Mouse (Mus musculus) monocyte, adult 5-6 weeks (primary cell): ENCODE measurements around the gene Bdh1. TPM values are rescaled to one million over a fixed set of nuclear protein-coding genes. Genes with fewer than 3 reads are reported as not detected.
A peak's percentile ranks its signal among the peaks of the same experiment; 100 is the strongest.

ENCODE experiments used
- ATAC-seq: fragments of 153-309, 156-312 bp; replicated peaks from 2 replicates; pipeline ENCODE4 v1.8.0; 2017; ENCODE audit warnings: mild to moderate bottlenecking; ENCODE audit not compliant: low TSS enrichment, insufficient number of reproducible peaks, severe bottlenecking, poor library complexity, low FRiP score
- total RNA-seq: library from RNA; stranded (forward); fragments of 200-1000, 200-491, 200-594 nt; gene quantifications from 3 replicates; pipeline ENCODE4 v1.2.3, GENCODE M21; 2017

The Bdh1 gene
- total RNA-seq, 1 experiment from 2014 or later = 1.2 TPM

GRCm38 (mm10) chr16:31425508-31425907 lies 3.4 kb downstream of the Bdh1 start:
- 0 out of 2 replicates have a peak, but pooled peaks have one; percentile 47 for ATAC-seq

DNA sequence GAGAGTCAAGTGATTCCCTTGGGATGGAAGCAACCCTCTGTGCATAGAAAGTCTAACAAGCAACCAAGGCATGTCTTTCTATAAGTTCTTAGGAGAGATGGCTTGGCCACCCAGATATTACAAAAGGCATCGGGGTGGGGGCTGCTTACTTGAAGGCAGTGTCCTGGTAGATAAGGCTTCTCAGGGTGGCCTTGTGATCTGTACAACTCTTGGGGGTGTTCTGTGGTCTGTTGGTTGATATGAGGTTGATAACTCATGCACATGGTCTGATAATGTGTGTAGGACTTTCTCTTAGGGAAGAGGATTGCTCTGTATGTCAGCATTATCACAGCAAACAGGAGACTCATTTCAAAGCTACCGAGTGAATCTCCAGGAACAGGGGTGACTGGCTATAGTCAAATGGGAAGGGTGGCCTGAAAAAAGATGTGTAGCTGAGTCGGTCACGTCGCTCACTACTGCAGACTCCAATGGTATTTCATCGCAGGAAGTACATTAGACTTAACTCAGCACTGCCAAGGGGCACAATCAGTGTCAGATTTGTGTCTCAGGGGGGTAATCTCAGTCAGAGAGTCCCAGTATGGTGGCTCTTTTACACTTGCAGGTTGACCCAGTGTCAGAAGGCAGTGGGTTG lies 4.5 kb downstream of the Bdh1 start:
- ATAC-seq = no peak

DNA sequence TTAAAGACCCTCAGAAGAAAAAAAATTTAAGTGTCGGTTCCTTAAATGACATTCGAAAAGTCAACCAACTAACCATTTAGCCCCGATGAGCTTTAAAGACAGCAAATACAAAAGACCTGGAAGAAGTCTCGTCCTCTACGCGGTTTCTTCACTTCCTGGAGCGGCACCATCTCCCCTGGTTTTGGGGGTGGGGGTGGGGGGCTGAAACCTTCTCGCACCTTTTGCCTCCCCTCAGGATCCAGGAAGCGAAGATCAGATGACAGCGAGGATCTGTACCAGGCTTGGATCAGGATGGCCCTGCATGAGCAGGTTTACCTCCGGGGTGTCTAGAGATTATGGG lies 6.2 kb downstream of the Bdh1 start:
- ATAC-seq = no peak

- ATAC-seq = no peak; the same call in 1 of the 2 replicates
Observed at GRCm38 (mm10) chr16:31428675-31429470, 6.8 kb downstream of the Bdh1 start.

DNA sequence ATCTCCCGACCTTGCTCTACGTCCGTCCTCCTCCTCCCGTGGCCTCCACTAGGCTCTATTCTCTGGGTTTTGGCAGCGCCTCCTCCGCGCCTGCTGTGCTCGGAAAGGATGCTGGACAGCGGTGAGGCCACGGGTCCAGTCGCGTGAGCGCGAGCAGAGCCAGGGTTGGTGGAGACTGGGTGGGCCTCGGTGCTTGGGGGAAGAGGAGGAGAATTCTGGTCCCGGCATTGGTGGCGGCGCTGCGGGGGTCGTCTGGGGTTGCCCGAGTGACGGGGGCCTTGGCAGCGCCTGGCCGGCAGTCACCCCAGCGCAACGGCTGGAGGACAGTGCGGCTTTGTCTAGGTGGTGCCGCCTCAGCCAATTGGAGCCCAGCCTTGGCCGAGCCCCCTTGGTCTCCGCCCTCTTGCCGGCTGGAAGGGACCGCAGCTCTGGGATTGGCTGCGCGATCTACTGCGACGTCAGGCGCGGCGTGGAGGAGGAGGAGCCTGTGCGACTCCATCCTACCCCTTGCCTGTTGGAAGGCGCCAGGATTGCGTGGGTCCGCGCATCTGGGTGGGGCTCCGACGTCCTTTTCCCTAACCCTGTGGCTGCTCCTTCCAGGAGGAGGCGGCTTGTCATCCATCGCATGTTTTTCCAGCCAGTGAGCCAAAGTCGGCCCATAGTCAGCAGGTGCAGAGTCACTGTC lies 7.5 kb downstream of the Bdh1 start:
- ATAC-seq = peak; percentile 45

GRCm38 (mm10) chr16:31433466-31434110 lies 11.5 kb downstream of the Bdh1 start:
- no peak for ATAC-seq

DNA sequence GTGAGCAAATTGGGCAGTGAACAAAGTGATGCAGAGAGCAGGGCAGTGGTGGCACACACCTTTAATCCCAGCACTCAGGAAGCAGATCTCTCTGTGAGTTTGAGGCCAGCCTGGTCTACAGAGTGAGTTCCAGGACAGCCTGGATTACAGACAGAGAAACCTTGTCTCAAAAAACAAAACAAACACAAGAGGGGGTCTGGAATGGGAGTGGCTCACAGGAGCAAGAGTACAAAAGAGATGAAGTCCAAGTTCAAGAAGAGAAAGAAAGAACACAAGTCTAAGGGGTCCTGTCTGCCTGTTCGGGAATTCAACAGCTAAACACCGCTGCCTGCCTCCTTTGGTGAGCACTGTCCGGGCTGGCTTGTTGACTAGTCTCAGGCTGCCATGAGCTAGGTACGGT lies 13.1 kb downstream of the Bdh1 start:
- no peak for ATAC-seq

GRCm38 (mm10) chr16:31436085-31436484 lies 14.0 kb downstream of the Bdh1 start:
- ATAC-seq = no peak

GRCm38 (mm10) chr16:31437358-31437757 lies 15.3 kb downstream of the Bdh1 start:
- ATAC-seq = no peak

DNA sequence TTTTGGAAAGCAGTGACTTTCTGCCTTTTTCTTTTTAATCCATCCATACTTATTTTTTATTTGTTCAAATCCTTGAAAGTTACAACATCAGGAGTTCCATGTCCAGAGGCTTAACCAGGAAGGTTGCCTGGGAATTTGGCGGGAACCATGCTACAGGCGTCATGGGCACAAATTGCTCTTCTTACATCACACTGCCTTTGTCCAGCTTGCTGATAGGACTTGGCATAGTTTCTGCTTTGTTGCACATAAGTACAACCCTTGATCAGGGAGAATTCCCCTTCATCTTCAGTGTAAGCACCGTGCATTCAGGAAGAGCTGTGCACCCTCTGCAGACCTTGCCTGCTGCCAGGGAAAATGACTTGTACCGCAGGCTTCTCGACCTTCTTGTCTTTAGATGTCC lies 17.4 kb downstream of the Bdh1 start:
- no peak for ATAC-seq

DNA sequence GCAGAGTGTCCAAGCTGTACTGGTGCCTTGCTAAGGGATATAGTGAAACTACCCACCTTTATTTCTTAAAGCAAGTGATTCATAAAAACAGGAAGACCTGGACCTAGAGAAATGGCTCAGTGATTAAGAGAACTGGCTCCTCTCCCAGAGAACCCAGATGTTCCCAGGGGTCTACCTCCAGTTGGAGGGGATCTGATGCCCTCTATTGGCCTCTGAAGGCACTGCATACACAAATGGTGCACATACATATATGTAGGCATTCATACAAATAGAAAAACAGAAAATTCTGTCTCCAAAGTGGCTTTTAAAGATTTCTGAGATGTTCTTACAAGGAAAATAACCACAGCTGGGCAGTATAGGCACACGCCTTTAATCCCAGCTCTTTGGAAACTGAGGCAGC lies 18.0 kb downstream of the Bdh1 start:
- ATAC-seq = no peak

DNA sequence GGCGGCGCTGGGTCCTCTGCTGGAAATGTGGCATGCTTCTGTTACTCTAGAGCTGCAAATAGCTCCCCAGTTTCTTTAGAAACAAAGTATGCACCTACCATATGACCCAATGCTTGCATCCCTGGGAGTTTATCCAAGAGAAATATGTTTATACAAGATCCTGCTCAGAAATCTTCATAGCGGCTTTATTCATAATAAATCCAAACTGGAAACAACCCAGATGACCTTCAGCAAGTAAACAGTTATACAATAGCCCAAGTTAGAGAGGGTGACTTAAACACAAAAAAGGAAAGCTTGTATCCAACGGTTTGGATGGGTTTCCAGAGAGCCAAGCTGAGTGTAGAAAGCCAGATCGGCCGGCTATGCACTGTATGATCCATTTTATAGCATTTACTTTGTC lies 22.4 kb downstream of the Bdh1 start:
- no peak for ATAC-seq

DNA sequence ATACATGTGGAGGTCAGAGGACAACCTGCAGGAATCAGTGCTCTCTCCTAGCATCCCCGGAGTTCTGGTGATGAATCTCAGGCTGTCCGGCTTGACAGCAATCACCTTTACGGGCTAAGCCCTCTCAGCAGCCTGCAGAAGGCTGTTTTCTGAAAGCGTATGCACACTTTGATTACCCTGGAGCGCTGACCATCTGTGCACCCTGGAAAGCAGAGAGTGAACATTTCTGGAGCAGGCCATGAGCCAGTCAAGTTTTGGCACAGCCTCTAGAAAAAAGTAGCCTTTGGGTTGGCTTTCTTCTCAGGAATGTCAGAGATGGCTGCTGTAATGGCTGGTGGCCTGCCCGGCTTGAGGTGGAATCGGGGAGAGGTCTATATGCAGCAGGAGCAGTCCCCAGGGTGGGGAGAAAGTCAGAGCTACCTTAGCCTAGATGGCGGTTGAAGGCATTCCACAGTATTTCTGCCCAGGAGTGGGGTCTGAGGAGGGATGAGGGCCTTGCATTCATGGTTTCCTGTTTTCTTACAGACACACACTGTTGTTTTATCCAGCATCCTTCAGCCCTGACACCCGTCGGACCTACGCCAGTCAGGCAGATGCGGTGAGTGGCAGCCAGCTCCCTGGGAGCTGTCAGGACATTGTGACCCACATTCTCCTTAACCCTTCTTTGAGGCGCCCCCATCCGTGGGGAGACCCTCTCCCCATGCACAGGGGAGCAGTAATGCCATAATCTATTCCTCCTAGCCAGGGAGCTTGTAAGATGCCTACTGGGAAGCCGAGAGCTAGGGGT lies 24.2 kb downstream of the Bdh1 start:
- no peak for ATAC-seq

DNA sequence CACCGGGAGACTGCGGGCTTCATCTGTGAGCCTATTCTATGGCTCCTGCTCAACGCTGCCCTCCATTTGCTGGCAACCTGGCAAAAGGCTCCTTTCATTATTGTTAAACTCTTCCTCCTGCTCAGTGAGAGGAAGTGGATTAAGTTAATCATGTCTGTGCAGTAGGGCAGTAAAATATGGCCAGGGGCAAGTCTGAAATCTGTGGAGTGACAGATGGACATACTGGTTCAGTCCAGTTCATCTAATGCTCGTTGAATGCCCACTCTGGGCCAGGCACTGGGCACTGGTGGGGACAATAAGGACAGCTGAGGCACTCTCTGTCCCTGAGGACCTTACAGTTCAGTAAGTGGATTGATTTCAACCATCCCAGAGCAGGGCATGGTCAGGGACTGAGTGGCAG lies 27.9 kb downstream of the Bdh1 start:
- ATAC-seq = no peak

DNA sequence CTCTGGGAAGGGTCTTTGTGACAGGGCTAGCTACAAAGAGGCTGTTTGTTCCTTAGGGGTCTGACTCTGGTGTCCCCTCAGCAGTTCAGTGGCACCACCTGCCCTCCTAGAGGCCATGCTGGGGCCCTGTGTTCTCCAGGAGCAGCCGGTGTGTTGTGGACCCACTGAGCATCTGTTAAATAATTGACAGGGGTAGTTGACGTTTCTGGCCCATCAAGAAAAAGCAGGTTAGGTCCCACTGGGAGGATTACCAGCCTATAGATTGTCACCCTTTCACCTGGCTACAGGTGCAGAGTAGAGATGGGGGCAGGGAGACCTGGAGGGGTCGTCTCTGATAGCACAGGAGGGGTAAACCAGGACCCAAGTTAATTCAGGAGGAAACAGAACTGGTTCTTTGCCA lies 29.2 kb downstream of the Bdh1 start:
- ATAC-seq = no peak

DNA sequence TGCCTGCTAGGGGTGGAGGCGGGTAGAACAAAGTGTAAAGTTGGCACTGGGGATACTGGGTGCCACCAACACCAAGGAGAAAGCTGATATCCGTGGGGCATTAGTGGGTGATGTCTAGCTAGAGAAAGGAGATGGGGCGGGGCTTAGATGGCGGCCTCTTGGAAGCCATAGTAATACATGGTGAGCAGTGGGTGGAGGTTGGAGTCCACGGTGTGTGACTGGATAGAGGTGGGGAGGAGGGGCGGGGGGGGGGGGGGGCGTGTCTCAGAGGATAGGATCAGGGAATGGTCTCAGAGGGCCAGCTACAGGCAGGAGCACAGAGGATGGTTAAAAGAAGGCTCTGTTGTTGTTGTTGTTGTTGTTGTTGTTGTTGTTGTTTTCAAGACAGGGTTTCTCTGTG lies 30.4 kb downstream of the Bdh1 start:
- ATAC-seq = no peak

- ATAC-seq = no peak
Observed at GRCm38 (mm10) chr16:31454013-31454412, 31.9 kb downstream of the Bdh1 start.

GRCm38 (mm10) chr16:31455276-31456045 lies 33.4 kb downstream of the Bdh1 start:
- no peak for ATAC-seq
